Mouse (Mus musculus) left cerebral cortex, adult 11 months (tissue): ENCODE data around the gene Rprd2.
A peak's percentile ranks its signal among the peaks of the same experiment; 100 is the strongest.
"Not testable (repeated sequence)": the region's sequence is repeated elsewhere in the genome, so short reads cannot be mapped to it uniquely, and the experiment has no call there.

Experiments
- DNase-seq: peaks from one replicate; pipeline ENCODE4 v3.0.0; 2022; ENCODE audit warnings: low spot score

Gene Rprd2

DNA sequence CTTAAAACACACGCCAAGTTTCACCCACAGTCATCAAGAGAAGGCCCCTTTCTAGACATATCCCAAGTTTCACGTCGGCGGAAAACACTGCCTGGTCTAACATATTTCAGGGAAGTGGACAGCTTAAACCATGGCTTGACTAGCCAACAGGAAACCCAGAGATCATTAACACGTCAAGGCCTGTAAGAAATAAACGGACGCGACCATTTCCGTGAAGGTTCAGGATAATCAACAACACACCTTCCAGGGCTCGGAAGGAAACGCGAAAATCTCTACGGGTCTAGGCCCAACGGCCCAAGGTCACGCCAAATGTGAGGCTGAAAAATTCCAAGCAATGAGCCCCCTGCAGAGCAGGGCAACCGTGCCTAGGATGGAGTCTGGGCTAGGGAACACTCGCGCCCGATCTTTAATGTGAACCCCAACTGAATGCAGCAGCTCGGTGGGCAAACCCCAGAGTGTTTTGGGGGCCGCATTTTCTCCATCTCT, 594 bp downstream of the Rprd2 start:
- peak; percentile 16 for DNase-seq

GRCm38 (mm10) chr3:95816681-95817080, 2.0 kb downstream of the Rprd2 start:
- no peak for DNase-seq

DNA sequence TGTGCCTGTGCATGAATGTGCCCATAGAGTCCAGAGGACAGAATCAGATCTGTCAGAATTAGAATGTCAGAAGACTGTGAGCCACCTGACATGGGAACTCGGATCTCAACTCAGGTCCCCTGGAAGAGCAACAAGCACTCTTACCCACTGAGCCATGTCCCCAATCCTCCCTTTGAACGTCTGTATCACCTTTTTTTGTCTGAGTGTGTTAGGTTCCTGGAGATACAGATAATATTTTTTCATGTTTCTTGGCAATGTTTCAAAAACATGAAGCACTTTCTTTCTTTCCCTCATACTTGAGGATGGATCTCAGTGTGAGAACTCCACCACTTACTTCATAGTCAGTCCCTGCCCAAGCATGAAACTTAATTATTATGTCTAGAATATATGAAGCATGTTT, 10.3 kb downstream of the Rprd2 start:
- DNase-seq: no peak

- DNase-seq: not testable (repeated sequence)
Measured at GRCm38 (mm10) chr3:95807630-95808029, 11.0 kb downstream of the Rprd2 start.

DNA sequence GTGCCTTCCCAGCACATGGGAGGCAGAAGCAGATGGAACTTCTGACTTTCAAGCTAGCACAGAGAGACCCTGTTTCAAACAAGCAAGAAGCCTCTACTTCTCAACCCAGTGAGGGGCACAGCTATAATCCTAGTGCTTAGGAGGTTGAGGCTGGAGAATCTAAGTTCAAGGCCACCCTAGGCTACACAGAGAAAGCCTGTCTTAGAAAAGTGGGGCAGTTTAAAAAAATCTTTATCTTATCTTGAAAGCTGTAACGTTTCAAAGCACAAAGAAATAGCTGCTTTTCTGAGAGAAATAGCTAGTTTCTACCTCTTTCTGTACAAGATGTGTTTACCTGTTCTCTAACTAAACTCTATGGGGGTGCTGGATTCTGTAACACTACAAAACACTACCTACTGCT, 12.0 kb downstream of the Rprd2 start:
- DNase-seq: no peak

DNA sequence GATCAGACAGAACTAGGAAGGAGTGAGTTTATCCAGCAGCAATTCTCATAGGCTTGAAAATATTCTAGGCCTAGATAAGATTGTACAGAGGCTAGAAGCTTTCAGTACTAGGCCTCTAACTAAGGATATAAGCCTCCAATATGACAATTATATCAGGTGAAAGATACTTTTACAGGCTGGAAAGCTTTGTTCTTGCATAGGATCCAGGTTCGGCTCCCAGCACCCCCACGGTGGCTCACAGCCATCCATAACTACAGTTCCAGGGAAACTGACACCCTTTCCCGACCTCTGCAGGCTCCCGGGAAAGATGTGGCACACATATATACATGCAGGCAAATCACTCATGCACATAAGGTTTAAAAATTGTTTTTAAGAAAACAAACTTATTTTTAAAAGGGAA, 14.8 kb downstream of the Rprd2 start:
- DNase-seq: no peak

DNA sequence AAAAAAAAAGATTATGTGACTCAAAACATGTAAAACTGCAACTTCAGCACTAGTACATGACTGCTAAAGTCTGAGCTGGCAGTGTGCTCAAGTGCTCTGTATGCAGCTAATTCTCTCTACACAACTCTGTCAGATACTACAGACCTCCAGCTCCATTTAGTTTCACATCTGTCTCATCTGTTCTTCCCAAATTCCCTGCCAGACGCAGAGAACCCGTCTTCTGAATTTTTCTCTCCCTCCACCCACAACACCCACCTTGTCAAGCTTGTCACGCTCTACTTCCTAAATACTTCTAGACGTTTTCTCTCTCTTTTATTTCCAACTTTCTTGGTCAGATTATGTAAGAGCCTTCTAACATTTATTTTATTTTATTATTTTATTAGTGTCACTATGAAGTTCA, 19.9 kb downstream of the Rprd2 start:
- DNase-seq: no peak

DNA sequence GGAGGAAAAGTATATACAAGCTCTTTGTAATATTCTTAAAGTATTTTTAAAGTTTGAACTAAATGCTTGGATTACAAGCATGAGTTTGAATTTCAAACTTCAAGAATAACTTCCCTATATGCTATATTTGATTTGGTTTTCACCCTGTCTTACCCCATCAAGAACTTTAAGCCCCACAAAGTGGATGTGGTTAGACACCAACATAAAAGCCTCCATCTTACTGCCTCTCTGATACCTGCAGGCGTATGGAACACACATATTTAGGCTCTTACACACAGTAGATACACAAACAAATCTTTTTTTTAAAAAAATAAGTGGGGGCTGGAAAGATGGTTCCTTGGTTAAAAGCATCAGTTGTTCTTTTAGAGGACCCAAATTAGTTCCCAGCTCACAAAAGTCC, 24.4 kb downstream of the Rprd2 start:
- DNase-seq: no peak

- DNase-seq: no peak
Measured at GRCm38 (mm10) chr3:95793662-95794061, 25.0 kb downstream of the Rprd2 start.

- no peak for DNase-seq
Measured at GRCm38 (mm10) chr3:95785501-95785900, 33.2 kb downstream of the Rprd2 start.

- DNase-seq: no peak
Measured at GRCm38 (mm10) chr3:95771985-95772384, 46.7 kb downstream of the Rprd2 start.

- no peak for DNase-seq
Measured at GRCm38 (mm10) chr3:95765534-95765933, 53.1 kb downstream of the Rprd2 start.

DNA sequence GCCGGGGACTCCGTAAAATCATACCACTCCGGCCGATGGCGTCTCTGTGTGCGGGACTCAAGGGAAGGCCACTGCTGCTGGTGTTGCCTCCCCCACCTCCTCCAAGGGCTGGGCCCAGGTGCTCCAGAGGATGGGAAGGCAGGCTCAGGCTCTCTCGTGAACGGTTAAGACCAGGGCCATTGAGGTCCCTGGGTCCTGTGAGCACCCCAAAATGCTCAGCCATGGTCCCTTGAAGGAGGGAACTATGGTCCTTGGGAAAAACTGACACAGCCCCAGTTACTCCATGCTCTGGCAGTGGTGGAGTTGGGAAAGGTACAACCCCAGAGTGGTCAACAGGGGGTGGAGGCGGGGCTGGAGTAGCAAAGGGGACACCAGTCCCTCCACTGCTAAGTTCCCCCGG, 54.9 kb downstream of the Rprd2 start:
- DNase-seq: no peak

- DNase-seq: no peak
Measured at GRCm38 (mm10) chr3:95762961-95763360, 55.7 kb downstream of the Rprd2 start.

DNA sequence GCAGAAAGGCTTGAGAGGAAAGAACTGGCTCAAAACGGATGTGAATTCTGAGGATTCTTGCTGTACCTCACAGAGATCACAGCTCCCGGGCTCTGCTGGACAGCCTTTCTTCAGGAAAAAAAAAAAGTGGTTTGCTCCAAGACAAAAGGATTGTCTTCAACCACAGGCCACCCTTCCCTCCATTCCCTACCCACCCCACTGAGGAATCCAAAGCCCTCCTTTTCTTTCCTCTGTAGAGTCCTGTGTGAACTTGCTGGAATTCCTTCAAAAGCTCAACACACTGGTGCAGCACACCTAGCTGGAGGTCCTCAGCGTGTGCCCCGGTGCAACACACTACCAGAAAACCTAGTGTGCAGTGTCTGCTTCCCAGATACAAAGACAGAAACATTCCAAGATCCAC, 56.9 kb downstream of the Rprd2 start:
- no peak for DNase-seq

GRCm38 (mm10) chr3:95760656-95761055, 58.0 kb downstream of the Rprd2 start:
- no peak for DNase-seq

- DNase-seq: no peak
Measured at GRCm38 (mm10) chr3:95760106-95760505, 58.6 kb downstream of the Rprd2 start, which contains the start of gene Tars2. Tars2 (minus strand) TSS chr3:95760206.

DNA sequence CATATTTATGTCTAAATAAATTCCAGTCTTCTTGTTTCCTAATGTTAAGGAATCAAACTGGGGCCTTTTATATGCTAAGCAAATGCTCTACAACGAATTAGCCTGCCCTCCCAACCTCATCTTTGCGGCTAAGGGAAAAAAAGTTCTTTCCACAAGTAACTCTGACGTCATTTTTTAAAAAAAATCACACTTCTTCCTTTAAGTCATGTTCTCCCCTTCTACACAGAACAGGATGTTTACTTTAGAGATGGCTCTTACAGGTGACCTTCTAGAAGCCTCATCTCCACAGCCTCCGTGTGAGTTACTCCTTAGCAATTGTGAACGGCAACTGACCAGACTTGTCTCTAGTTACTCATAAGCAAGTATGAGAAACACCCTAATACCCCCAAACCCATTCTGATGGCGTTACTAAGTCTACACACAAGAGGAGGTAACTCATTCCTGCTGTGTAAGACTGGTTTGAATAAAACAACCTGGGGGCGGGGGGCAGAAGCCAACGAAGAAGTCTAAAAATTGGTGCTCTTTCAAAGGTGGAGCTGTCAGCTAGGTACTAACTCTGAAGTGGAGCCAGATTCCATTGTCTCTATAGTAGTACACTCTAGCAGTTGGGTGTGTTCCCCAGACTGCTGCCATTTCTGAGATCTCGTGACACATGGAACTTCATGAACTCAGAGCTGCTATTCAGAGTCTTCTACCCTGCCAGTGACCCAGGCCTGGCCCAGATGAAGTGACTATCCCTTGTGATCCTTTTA, 60.0 kb downstream of the Rprd2 start:
- no peak for DNase-seq

- DNase-seq: no peak
Measured at GRCm38 (mm10) chr3:95756808-95757207, 61.9 kb downstream of the Rprd2 start.

GRCm38 (mm10) chr3:95754345-95755206, 64.1 kb downstream of the Rprd2 start:
- peak; percentile 95 for DNase-seq

GRCm38 (mm10) chr3:95752935-95753334, 65.7 kb downstream of the Rprd2 start:
- no peak for DNase-seq

- DNase-seq: no peak
Measured at GRCm38 (mm10) chr3:95740406-95740805, 78.3 kb downstream of the Rprd2 start.
